Mouse (Mus musculus) megakaryocyte, embryonic 14.5 days (primary cell): ENCODE measurements around the gene Atxn10.

Experiments
- FLI1 ChIP-seq: IDR thresholded peaks from 2 replicates; pipeline ENCODE4 v1.6.1; 2012; ENCODE audit warnings: low read length, inconsistent platforms, mixed read lengths
- GATA1 ChIP-seq: IDR thresholded peaks from 3 replicates; pipeline ENCODE4 v1.6.1; 2012; ENCODE audit warnings: mixed read lengths, low read length, inconsistent platforms, borderline replicate concordance

GRCm38 (mm10) chr15:85344673-85345072, 8.6 kb downstream of the Atxn10 start:
- TF ChIP-seq GATA1 (no peak), FLI1 (no peak)
